Mouse (Mus musculus) lung, postnatal 0 days (tissue): ENCODE data around the gene Cib4. TPM values are rescaled to one million over a fixed set of nuclear protein-coding genes. Genes with fewer than 3 reads are reported as not detected.

Experiments
- ATAC-seq: fragments of 200-750 bp; cut with Nextera tagmentation; 2 replicates; pipeline ENCODE4 v1.8.0; 2017; ENCODE audit warnings: moderate library complexity
- DNase-seq: peaks from one replicate; pipeline ENCODE4 v3.0.0-alpha.2; 2016; ENCODE audit warnings: low spot score
- H3K27ac ChIP-seq: fragments of 300-500 bp; sonication (generic); 2 replicates; pipeline ENCODE4 v1.5.1; 2014; ENCODE audit warnings: antibody characterized with exemption, mild to moderate bottlenecking, low read length, mixed read lengths
- H3K27me3 ChIP-seq: fragments of 300-500 bp; sonication (generic); replicated peaks from 2 replicates; pipeline ENCODE4 v1.6.1; 2014; ENCODE audit warnings: low read length, mixed read lengths; ENCODE audit not compliant: insufficient read depth
- H3K36me3 ChIP-seq: fragments of 300-500 bp; sonication (generic); 2 replicates; pipeline ENCODE4 v1.6.1; 2014; ENCODE audit warnings: low read length, mixed read lengths; ENCODE audit not compliant: insufficient read depth
- H3K4me1 ChIP-seq: fragments of 300-500 bp; sonication (generic); 2 replicates; pipeline ENCODE4 v1.6.1; 2014; ENCODE audit warnings: antibody characterized with exemption, low read depth, low read length, mixed read lengths; ENCODE audit not compliant: insufficient read depth
- H3K4me2 ChIP-seq: fragments of 300-500 bp; sonication (generic); replicated peaks from 2 replicates; pipeline ENCODE4 v1.6.1; 2014; ENCODE audit warnings: low read depth, mild to moderate bottlenecking, low read length, moderate library complexity, mixed read lengths
- H3K4me3 ChIP-seq: fragments of 300-500 bp; sonication (generic); 2 replicates; pipeline ENCODE4 v1.5.1; 2014; ENCODE audit warnings: low read depth, low read length
- H3K9ac ChIP-seq: fragments of 300-500 bp; sonication (generic); replicated peaks from 2 replicates; pipeline ENCODE4 v1.6.1; 2014; ENCODE audit warnings: low read depth, mild to moderate bottlenecking
- H3K9me3 ChIP-seq: fragments of 300-500 bp; sonication (generic); 2 replicates; pipeline ENCODE4 v1.6.1; 2016; ENCODE audit warnings: low read length, mixed read lengths
- CTCF ChIP-seq: IDR thresholded peaks from 2 replicates; pipeline ENCODE4 v1.5.1; 2016; ENCODE audit warnings: antibody characterized with exemption, mild to moderate bottlenecking
- EP300 ChIP-seq: IDR thresholded peaks from 2 replicates; pipeline ENCODE4 v1.6.1; 2016; ENCODE audit warnings: antibody characterized with exemption, mild to moderate bottlenecking, control low read depth
- WGBS: fragments of 180-500 bp; shearing (Covaris S2); extraction: QIAGEN DNeasy Blood & Tissue Kit; methylation state at CpG from one replicate; pipeline ENCODE4 v1.1.7; 2014; 5-methylcytosine and 5-hydroxymethylcytosine counted together
- polyA plus RNA-seq: library from polyadenylated mRNA; unstranded; fragments of >200 nt; fragmentation: Nextera tagmentation; extraction: Ambion mirVana; gene quantifications from 2 replicates; pipeline ENCODE4 v1.2.1, GENCODE M21; 2015

The Cib4 gene
- polyA plus RNA-seq, 1 experiment from 2014 or later = 0.26 TPM

GRCm38 (mm10) chr5:30548681-30549080 lies 3.0 kb upstream of the Cib4 start:
- no peak overlapping the region for H3K4me3 ChIP-seq
- H3K4me2 ChIP-seq = no peak overlapping the region
- H3K27me3 ChIP-seq = no peaks in the 10 kb centered on the region
- no peak for TF ChIP-seq CTCF
- no peak for TF ChIP-seq EP300
- DNase-seq (peak; percentile 37), ATAC-seq (no peak)
- H3K36me3 ChIP-seq = no peaks in the 10 kb centered on the region
- H3K27ac ChIP-seq = no peak overlapping the region
- H3K4me1 ChIP-seq = no peaks in the 10 kb centered on the region
- H3K9ac ChIP-seq = no peak overlapping the region
- 55% methylated on average over 2 of the region's 2 CpGs for WGBS
- no peaks in the 10 kb centered on the region for H3K9me3 ChIP-seq

- Histone ChIP-seq H3K4me2 (no peak overlapping the region), H3K4me3 (no peak overlapping the region), H3K27ac (no peak overlapping the region), H3K4me1 (no peaks in the 10 kb centered on the region), H3K9ac (no peak overlapping the region), H3K36me3 (no peaks in the 10 kb centered on the region), H3K9me3 (no peaks in the 10 kb centered on the region), H3K27me3 (no peaks in the 10 kb centered on the region)
- ATAC-seq (0 out of 2 replicates have a peak, but pooled peaks have one; percentile 9), DNase-seq (no peak)
- WGBS = 28% methylated on average over 7 of the region's 7 CpGs
- TF ChIP-seq EP300 (no peak), CTCF (no peak)
Observed at GRCm38 (mm10) chr5:30536051-30536570, 9.5 kb downstream of the Cib4 start.

GRCm38 (mm10) chr5:30534637-30535036 lies 11.0 kb downstream of the Cib4 start:
- H3K27ac ChIP-seq = no peak overlapping the region
- 67% methylated on average over 6 of the region's 6 CpGs for WGBS

GRCm38 (mm10) chr5:30528906-30529305 lies 16.7 kb downstream of the Cib4 start:
- Histone ChIP-seq H3K9ac (no peak overlapping the region), H3K4me1 (peaks cover 3% of the 10 kb centered on the region; the same call in 1 of the 2 replicates), H3K9me3 (no peaks in the 10 kb centered on the region), H3K36me3 (no peaks in the 10 kb centered on the region), H3K4me2 (no peak overlapping the region), H3K27ac (no peak overlapping the region), H3K27me3 (no peaks in the 10 kb centered on the region), H3K4me3 (no peak overlapping the region)
- TF ChIP-seq CTCF = no peak
- no peak for TF ChIP-seq EP300
- 38% methylated on average over 4 of the region's 4 CpGs for WGBS
- ATAC-seq (no peak), DNase-seq (no peak)

More at GRCm38 (mm10) chr5:30534637-30535036, 11.0 kb downstream of the Cib4 start:
- H3K9me3 ChIP-seq = no peaks in the 10 kb centered on the region
- TF ChIP-seq CTCF = no peak
- DNase-seq = no peak
- H3K4me2 ChIP-seq = no peak overlapping the region
- no peaks in the 10 kb centered on the region for H3K4me1 ChIP-seq
- no peak overlapping the region for H3K9ac ChIP-seq
- no peak overlapping the region for H3K4me3 ChIP-seq
- no peaks in the 10 kb centered on the region for H3K36me3 ChIP-seq
- ATAC-seq = no peak
- no peaks in the 10 kb centered on the region for H3K27me3 ChIP-seq

GRCm38 (mm10) chr5:30527129-30527528 lies 18.5 kb downstream of the Cib4 start:
- Histone ChIP-seq H3K4me1 (peaks cover 3% of the 10 kb centered on the region; the same call in 1 of the 2 replicates), H3K9ac (no peak overlapping the region), H3K4me2 (no peak overlapping the region), H3K36me3 (no peaks in the 10 kb centered on the region), H3K27ac (peak overlapping the region; percentile 66), H3K9me3 (no peaks in the 10 kb centered on the region), H3K4me3 (no peak overlapping the region), H3K27me3 (no peaks in the 10 kb centered on the region)
- TF ChIP-seq EP300 = no peak
- WGBS = 49% methylated on average over 5 of the region's 5 CpGs
- ATAC-seq (0 out of 2 replicates have a peak, but pooled peaks have one; percentile 5), DNase-seq (peak; percentile 37)

- H3K27ac ChIP-seq = peak overlapping the region; percentile 66
- peaks cover 3% of the 10 kb centered on the region; the same call in 1 of the 2 replicates for H3K4me1 ChIP-seq
- ATAC-seq = peak; percentile 84
- no peaks in the 10 kb centered on the region for H3K27me3 ChIP-seq
- no peaks in the 10 kb centered on the region for H3K9me3 ChIP-seq
- WGBS = 18% methylated on average over 12 of the region's 12 CpGs
- TF ChIP-seq CTCF (no peak), EP300 (peak; percentile 55)
- no peak overlapping the region for H3K9ac ChIP-seq
- DNase-seq = peak; percentile 85
- H3K4me3 ChIP-seq = no peak overlapping the region
- no peaks in the 10 kb centered on the region for H3K36me3 ChIP-seq
- no peak overlapping the region for H3K4me2 ChIP-seq
Observed at GRCm38 (mm10) chr5:30525920-30526836, 19.5 kb downstream of the Cib4 start.
